Mouse (Mus musculus) lung, postnatal 0 days (tissue): ENCODE measurements at regions not wholly inside any gene's neighbourhood (a gene's known extent, or its start where the extent isn't known, plus 50 kb on each side); places are given as distances from the start of the nearest gene placed in this dataset.

Experiments
- CTCF ChIP-seq: IDR thresholded peaks from 2 replicates; pipeline ENCODE4 v1.5.1; 2016; ENCODE audit warnings: antibody characterized with exemption, mild to moderate bottlenecking
- EP300 ChIP-seq: IDR thresholded peaks from 2 replicates; pipeline ENCODE4 v1.6.1; 2016; ENCODE audit warnings: antibody characterized with exemption, mild to moderate bottlenecking, control low read depth

GRCm38 (mm10) chr17:88349825-88350460 lies 90.6 kb upstream of the Foxn2 start:
- TF ChIP-seq CTCF, result no peak
- TF ChIP-seq EP300, result no peak
